Mouse (Mus musculus): Measurements from ENCODE around the gene Lsmem1. TPM values are rescaled to one million over a fixed set of nuclear protein-coding genes. Genes with fewer than 3 reads are reported as not detected.
A peak's percentile ranks its signal among the peaks of the same experiment; 100 is the strongest.

The Lsmem1 gene
- polyA plus RNA-seq, 1 experiment from 2014 or later = not detected

GRCm38 (mm10) chr12:40154188-40154587, 45.1 kb downstream of the Lsmem1 start:
- Histone ChIP-seq H3K27ac (replicated peaks) (no peak overlapping the region), H3K36me3 (replicated peaks) (no peaks in the 10 kb centered on the region), H3K9me3 (no peaks in the 10 kb centered on the region), H3K27me3 (replicated peaks; ENCODE audit: low read depth, poor library complexity, severe bottlenecking) (no peaks in the 10 kb centered on the region), H3K4me3 (no peak overlapping the region), H3K4me1 (peaks cover 3% of the 10 kb centered on the region; the same call in 1 of the 2 replicates)
- 94% methylated on average over 6 of the region's 6 CpGs for WGBS
- DNase-seq (ENCODE audit: low spot score) = no peak

GRCm38 (mm10) chr12:40152353-40153069, 46.8 kb downstream of the Lsmem1 start:
- no peak for DNase-seq (ENCODE audit: low spot score)
- H3K27me3 ChIP-seq (replicated peaks; ENCODE audit: low read depth, poor library complexity, severe bottlenecking) = no peaks in the 10 kb centered on the region

GRCm38 (mm10) chr12:40147319-40147718, 52.0 kb downstream of the Lsmem1 start:
- H3K36me3 ChIP-seq (replicated peaks) = no peaks in the 10 kb centered on the region
- no peak overlapping the region for H3K27ac ChIP-seq (replicated peaks)
- WGBS = 86% methylated on average over 4 of the region's 4 CpGs
- no peaks in the 10 kb centered on the region for H3K27me3 ChIP-seq (replicated peaks; ENCODE audit: low read depth, poor library complexity, severe bottlenecking)
- H3K4me3 ChIP-seq = no peak overlapping the region
- H3K9me3 ChIP-seq = no peaks in the 10 kb centered on the region
- H3K4me1 ChIP-seq = peaks cover under 1% of the 10 kb centered on the region; the same call in 1 of the 2 replicates
- DNase-seq (ENCODE audit: low spot score) = no peak

More at GRCm38 (mm10) chr12:40152353-40153069, 46.8 kb downstream of the Lsmem1 start:
- H3K4me1 ChIP-seq = peaks cover 3% of the 10 kb centered on the region; the same call in 1 of the 2 replicates
- no peaks in the 10 kb centered on the region for H3K9me3 ChIP-seq
- H3K4me3 ChIP-seq = no peak overlapping the region
- WGBS = 72% methylated on average over 8 of the region's 8 CpGs
- no peaks in the 10 kb centered on the region for H3K36me3 ChIP-seq (replicated peaks)
- H3K27ac ChIP-seq (replicated peaks) = no peak overlapping the region

GRCm38 (mm10) chr12:40146510-40146909, 52.8 kb downstream of the Lsmem1 start:
- no peak overlapping the region for H3K27ac ChIP-seq (replicated peaks)
- 81% methylated on average over 5 of the region's 5 CpGs for WGBS
- no peaks in the 10 kb centered on the region for H3K27me3 ChIP-seq (replicated peaks; ENCODE audit: low read depth, poor library complexity, severe bottlenecking)
- DNase-seq (ENCODE audit: low spot score) = no peak
- no peak overlapping the region for H3K4me3 ChIP-seq
- no peaks in the 10 kb centered on the region for H3K9me3 ChIP-seq
- no peaks in the 10 kb centered on the region for H3K4me1 ChIP-seq
- no peaks in the 10 kb centered on the region for H3K36me3 ChIP-seq (replicated peaks)

- DNase-seq (ENCODE audit: low spot score) = no peak
- 83% methylated on average over 5 of the region's 5 CpGs for WGBS
- H3K27me3 ChIP-seq (replicated peaks; ENCODE audit: low read depth, poor library complexity, severe bottlenecking) = peaks cover 2% of the 10 kb centered on the region; the same call in 1 of the 2 replicates
- no peak overlapping the region for H3K27ac ChIP-seq (replicated peaks)
- no peaks in the 10 kb centered on the region for H3K4me1 ChIP-seq
- H3K4me3 ChIP-seq = no peak overlapping the region
- H3K9me3 ChIP-seq = no peaks in the 10 kb centered on the region
- H3K36me3 ChIP-seq (replicated peaks) = no peaks in the 10 kb centered on the region
These were observed 58.6 kb downstream of the Lsmem1 start for GRCm38 (mm10) chr12:40140706-40141105.

- Histone ChIP-seq H3K4me3 (no peak overlapping the region), H3K27me3 (replicated peaks; ENCODE audit: low read depth, poor library complexity, severe bottlenecking) (peaks cover 5% of the 10 kb centered on the region), H3K4me1 (no peaks in the 10 kb centered on the region), H3K9me3 (no peaks in the 10 kb centered on the region), H3K27ac (replicated peaks) (no peak overlapping the region), H3K36me3 (replicated peaks) (no peaks in the 10 kb centered on the region)
- DNase-seq (ENCODE audit: low spot score) = no peak
- WGBS = 91% methylated on average over 8 of the region's 8 CpGs
These were observed 59.6 kb downstream of the Lsmem1 start for GRCm38 (mm10) chr12:40139484-40140245.

GRCm38 (mm10) chr12:40134529-40134928, 64.8 kb downstream of the Lsmem1 start:
- Histone ChIP-seq H3K27me3 (replicated peaks; ENCODE audit: low read depth, poor library complexity, severe bottlenecking) (peaks cover 43% of the 10 kb centered on the region), H3K27ac (replicated peaks) (no peak overlapping the region), H3K4me1 (peaks cover 12% of the 10 kb centered on the region), H3K36me3 (replicated peaks) (no peaks in the 10 kb centered on the region), H3K4me3 (peak overlapping the region; percentile 58), H3K9me3 (no peaks in the 10 kb centered on the region)
- 48% methylated on average over 11 of the region's 11 CpGs for WGBS
- peak; percentile 10 for DNase-seq (ENCODE audit: low spot score)

GRCm38 (mm10) chr12:40133573-40134271, 65.6 kb downstream of the Lsmem1 start, which contains the start of gene Scin:
Scin (minus strand) TSS chr12:40134228.
- H3K4me1 ChIP-seq = peaks cover 12% of the 10 kb centered on the region
- 1% methylated on average over 39 of the region's 39 CpGs for WGBS
- peak; percentile 52 for DNase-seq (ENCODE audit: low spot score)
- H3K36me3 ChIP-seq (replicated peaks) = no peaks in the 10 kb centered on the region
- H3K27me3 ChIP-seq (replicated peaks; ENCODE audit: low read depth, poor library complexity, severe bottlenecking) = peaks cover 43% of the 10 kb centered on the region
- peak within 1 kb of the TSS; percentile 58 for H3K4me3 ChIP-seq
- no peak within 1 kb of the TSS for H3K27ac ChIP-seq (replicated peaks)
- no peaks in the 10 kb centered on the region for H3K9me3 ChIP-seq

GRCm38 (mm10) chr12:40133194-40133572, 66.1 kb downstream of the Lsmem1 start:
- 11% methylated on average over 10 of the region's 10 CpGs for WGBS
- H3K27me3 ChIP-seq (replicated peaks; ENCODE audit: low read depth, poor library complexity, severe bottlenecking) = peaks cover 43% of the 10 kb centered on the region
- no peaks in the 10 kb centered on the region for H3K9me3 ChIP-seq
- no peak for DNase-seq (ENCODE audit: low spot score)
- H3K36me3 ChIP-seq (replicated peaks) = no peaks in the 10 kb centered on the region
- H3K4me3 ChIP-seq = peak overlapping the region; percentile 58
- no peak overlapping the region for H3K27ac ChIP-seq (replicated peaks)
- H3K4me1 ChIP-seq = peaks cover 12% of the 10 kb centered on the region

MicroRNA genes within 50 kb of the gene (microRNA counts, 519-probe panel; counts per million panel counts)
- 188 counts per million, percentile 57 among the panel's probes with 10 or more counts for microRNA mmu-miR-1938

Small RNA genes lying within 50 kb of the gene (microRNA-seq; reads per million reads assigned to microRNA genes)
- 1.2 reads per million for gene Mir1938

Other genes with a start within 250 kb of the Lsmem1 start
- gene Arl4a, start 161.5 kb downstream of the Lsmem1 start, polyA plus RNA-seq (2016; fragmentation: Nextera tagmentation; extraction: Ambion mirVana) = 23.5 and 23.8 TPM in 2 replicates
- gene Scin, start 65.3 kb downstream of the Lsmem1 start, polyA plus RNA-seq (2016; fragmentation: Nextera tagmentation; extraction: Ambion mirVana) = 0.05 TPM in 1 of 2 replicates, not detected in the other
- 111 and 116 TPM in 2 replicates for gene Ifrd1, start 49.0 kb upstream of the Lsmem1 start, polyA plus RNA-seq (2016; fragmentation: Nextera tagmentation; extraction: Ambion mirVana)
- gene Zfp277, start 246.4 kb upstream of the Lsmem1 start, polyA plus RNA-seq (2016; fragmentation: Nextera tagmentation; extraction: Ambion mirVana) = 39.0 and 39.9 TPM in 2 replicates
- gene Dock4, start 246.5 kb upstream of the Lsmem1 start, polyA plus RNA-seq (2016; fragmentation: Nextera tagmentation; extraction: Ambion mirVana) = 18.1 and 19.5 TPM in 2 replicates